Mouse (Mus musculus) frontal cortex, adult (tissue): Measurements from ENCODE around the gene Stab2.

Source experiments
- ATAC-seq: cut with Nextera tagmentation; 2 replicates; pipeline ENCODE4 v1.9.2; 2017; ENCODE audit warnings: mild to moderate bottlenecking, moderate library complexity, mixed read lengths; ENCODE audit not compliant: low TSS enrichment

The Stab2 gene

DNA sequence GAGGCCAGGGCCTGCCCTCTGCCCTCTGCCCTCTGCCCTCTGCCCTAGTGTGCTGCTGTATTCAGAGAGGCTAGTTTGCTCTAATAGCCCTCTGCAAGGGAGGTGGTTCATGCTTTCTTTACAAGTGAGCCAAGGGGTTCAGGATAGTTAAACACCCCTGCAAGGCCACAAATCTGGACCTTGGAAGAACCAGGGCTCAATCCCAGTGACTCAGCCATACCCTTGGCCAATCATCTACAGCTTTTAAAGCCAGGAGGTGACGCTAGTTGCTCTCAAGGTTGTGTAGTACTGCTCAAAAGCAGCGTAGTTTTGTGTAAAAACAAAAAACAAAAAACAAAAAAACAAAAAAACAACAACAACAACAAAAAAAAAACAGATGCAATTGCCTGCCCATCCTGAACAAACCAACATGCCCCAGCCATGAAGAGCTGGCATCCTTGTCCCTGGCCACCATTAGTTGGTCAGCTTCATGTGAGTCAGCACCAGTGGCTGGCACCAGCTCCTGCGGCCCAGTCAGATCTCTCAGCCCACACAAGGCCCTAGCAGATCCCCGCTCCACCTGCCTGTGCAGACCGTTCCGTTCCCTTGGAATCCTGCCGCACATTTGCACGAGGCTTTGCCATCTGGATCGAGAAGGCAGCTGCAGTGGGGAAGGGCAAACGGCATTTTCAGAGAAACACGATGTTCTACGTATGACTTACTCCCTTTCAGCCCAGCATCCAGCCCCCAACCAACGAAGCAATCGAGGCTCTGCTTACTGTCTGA, 117.5 kb downstream of the Stab2 start:
- ATAC-seq: peak; percentile 82

DNA sequence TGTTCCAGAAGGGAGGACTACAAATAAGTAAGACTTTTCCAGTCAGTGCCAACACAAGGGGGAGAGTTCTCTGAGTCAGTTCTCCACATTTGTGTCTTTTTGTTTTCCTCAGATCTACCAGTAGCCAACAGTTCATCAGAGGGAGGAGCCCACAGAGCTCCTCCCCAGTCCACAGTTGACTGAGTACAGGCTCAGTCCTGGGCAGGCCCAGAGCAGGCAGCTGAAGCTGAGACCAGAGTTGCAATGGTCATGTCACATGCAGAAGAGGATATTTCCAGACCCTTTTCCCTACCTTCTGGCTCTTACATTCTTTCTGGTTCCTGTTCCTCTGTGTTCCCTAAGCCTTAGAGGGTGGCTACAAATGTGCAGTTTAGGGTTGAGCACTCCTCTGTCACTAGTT, 118.4 kb downstream of the Stab2 start:
- 0 out of 2 replicates have a peak, but pooled peaks have one; percentile 1 for ATAC-seq

DNA sequence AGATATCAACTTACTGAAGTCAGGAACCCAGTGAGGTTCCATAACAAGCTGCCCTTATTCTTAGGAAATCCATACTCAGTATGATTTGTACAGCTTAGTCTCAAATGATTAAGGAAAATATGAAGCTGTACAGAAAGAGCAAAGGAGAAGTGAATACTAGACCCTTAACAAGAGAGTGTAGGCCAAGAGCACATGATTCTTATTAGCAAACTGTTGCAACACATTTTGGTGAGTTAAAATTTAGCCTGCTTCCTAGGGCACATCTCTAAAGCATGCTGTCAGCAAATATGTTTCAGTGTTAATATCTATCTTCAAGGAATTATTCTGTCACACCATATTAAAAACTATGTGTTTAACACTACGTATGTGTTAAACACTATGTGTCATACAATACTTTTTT, 121.4 kb downstream of the Stab2 start:
- ATAC-seq: no peak

DNA sequence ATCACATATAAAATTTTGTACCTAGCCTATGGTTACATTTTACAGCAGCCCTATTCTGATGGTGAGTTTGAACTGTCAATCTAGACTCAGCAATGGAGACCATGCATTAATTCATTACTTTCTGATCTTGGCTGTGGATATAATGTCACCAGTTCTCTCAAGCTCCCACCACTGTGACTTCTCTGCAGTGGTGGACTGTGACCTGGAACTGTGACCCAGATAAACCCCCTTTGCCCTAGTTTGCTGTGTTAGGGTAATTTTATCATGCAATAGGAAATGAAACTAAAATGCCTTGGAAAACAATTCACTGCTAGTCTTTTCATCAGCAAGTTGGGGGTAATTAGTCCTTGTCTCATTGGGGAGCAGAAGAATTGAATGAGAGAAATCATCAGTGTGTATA, 126.4 kb downstream of the Stab2 start:
- ATAC-seq: no peak

DNA sequence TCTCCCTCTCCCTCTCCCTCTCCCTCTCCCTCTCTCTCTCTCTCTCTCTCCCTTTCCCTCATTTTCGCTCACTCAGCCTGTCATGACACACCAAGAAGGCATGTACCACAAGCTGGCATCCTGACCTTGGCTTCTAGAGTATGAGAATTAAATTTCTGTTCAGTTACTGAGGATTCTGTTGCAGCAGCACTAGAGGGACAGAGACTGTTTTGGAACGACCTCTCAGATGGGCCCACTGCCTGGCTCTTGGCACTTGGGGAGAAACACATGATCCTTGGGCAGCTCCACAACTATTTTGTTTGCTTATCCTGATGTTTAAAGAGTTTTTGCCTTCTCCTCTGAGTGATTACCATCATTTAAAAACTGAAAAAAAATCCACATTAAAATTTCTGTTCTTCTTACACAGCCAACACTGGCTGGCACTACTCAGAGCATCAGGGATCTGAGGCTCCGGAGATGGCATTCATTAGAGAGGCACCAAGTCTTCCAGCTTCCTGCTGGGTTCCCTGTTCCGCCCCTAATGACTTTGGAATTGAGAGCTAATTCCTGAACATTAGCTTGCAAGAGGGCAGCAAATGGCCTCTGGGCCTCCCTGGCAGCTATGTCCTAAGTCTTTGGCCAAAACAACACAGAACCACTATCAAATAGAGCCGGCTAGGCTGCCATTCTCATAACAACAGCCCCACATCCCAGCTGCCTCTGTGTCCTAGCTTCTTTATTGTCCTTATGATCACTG, 127.6 kb downstream of the Stab2 start:
- ATAC-seq: peak; percentile 23; the same call in 1 of the 2 replicates

DNA sequence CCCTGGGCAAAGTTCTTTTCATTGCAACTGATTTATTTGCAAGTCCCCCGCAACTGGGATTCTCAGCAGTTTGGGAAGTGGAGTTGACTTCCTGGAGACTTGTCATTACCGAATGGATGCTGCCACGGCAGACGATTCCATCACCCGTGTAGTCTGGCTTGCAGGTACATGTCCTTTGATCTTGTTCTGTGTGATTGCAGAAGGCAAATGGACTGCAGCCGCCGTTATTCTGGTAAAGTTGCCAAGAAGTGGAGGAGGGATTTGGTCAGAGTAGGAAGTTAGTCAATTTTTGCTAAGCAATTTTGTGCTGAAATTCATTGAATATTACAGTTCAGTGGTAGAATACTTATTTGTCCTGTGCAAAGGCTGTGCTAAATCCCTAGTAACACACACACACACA, 129.1 kb downstream of the Stab2 start:
- ATAC-seq: no peak

DNA sequence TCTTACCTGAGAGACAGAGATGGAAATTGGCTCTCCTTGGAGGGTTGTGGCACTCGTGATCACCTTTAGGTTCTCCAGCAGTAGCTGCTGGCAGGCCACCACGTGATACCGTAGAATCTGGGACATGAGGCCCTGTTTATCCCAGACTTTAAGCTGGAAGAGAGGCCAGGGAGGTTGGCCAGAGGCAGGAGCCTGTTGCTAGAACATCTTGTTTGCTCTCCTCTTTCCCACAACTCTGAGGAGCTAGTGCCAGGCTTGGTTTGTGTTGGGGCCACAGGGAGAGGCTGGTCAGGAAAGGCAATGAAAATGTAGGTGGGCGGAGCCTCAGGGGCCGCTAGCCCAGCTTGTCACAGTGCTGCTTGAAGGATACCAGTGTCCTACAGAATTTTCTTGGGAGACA, 135.2 kb downstream of the Stab2 start:
- ATAC-seq: peak; percentile 74

DNA sequence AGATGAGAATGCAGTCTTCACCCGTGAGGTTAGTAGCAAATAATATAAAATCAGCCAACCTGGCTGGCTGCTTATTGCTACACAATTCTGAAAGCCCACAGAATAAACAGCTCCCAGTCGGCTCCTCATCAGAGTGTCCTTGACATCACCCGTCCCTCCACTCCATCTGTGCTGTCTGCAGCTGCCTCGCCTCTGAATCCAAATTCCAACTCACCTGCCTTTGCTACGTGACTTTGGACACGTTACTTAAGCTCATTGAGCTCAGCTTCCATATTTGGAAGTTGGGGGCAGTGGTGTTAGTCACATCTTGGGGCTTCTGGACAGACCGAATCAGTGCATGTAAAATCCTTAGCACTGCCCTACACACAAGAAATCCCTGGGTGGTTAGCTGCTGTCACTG, 135.7 kb downstream of the Stab2 start:
- peak; percentile 75 for ATAC-seq

DNA sequence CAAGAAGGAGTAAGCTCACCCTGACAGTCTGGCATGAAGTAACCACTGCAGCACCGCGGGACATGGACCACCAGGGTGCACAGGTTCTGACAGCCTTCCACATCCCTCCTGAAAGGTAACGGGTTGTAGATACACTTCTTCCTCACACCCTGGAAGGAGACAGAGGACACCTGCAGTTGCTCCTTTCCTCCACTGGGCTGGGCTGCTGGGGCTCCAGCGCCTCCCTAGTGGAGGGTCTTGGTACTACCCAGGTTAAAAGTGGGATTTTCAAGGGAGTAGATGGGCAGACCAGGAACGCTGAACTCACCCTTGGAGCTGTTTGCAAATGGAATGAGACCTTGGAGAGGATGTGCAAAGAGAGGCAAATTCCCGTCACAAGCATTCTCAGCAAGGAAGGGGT, 144.4 kb downstream of the Stab2 start:
- no peak for ATAC-seq

DNA sequence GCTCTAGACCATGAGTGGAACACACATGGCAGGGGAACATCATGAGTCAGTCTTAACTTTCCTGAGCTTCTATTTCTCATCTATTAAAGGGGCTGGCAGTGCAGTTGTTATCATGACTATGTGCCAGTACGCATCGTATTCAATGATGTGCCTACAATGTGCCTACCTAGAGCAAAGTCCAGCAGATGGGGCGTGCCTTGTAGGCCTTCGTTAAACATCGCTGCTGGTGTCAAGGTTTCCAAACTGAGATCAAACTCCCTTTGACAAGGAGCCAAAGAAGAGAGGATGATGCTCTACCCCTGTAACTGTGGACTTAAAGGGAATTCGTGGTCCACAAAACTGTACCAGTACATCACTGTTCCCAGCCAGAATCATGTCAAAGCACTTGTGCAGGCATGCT, 145.3 kb downstream of the Stab2 start:
- ATAC-seq: no peak

DNA sequence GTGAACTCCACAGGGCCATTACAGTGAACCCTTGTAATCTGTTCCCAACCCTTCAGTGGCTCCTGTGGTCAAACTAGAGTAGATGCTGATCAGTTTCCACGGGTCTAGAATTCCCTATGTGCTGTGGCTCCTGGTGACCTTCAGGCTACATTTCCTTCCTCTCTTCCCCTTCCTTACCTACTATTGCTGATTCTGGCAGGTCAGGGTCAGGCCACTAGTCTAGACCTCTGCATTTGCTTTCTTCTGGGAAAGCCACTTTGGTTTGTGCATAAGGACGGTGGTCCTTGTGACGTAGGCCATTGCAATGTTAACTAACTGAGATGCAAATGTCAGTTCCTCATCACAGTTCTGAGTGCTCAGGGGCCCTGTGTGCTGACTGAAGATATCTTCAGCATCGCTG, 147.4 kb downstream of the Stab2 start:
- ATAC-seq: no peak

DNA sequence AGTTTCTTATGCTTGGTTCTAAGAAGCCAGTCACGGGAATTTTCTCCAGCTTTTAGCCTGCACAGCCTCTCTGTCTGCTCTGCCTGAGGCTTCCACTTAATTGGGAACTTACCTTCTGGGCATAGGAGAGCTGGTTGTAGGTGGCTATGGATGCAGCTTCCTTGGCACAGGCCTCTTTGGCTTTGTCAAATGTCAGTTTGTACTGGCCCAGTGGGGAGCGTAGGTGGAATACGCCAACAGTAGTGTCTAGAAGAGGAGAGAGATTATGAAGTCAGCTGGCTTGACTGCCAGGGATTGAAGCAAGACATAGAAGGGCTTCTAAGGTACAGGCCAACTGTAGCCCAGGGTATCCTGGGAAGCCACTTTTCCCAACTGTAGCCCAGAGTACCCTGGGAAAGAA, 154.4 kb downstream of the Stab2 start:
- ATAC-seq: peak; percentile 66

DNA sequence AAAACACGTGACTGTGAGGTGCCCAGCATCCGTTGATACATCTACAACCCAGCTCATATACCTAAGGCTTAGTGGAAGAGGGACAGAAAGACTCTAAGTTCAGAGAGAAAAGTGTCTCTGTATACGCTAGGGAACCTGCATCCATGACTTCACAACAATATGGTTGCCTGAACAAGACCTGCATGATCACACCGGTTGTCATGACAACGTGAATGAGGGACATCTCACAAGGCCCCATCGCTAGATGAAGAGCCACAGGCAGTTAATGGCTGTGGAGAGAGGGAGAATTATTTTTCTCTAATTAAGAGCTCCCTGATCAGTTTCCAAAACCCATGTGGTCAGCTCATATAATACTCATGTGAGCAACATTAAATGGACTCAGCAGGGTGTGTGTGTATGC, 155.7 kb downstream of the Stab2 start:
- no peak for ATAC-seq

DNA sequence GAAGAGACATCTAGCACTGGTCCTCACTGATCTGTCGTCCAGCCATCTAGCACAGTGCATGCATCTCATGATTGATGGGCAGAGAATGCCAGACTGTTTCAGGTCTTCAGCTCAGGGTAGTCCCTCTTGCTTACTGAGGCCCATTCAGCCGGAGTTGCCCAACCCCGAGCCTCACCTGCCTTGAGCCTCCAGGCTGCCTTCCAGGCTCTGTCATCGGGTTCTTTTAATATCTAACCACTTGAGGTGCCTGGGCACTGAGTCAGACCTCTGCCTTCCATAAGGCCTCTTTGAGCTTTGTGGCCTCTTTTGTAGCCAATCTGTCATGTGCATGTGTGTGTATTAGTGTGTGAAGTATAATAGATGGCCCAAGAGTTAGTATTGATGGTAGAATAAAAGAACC, 158.3 kb downstream of the Stab2 start:
- no peak for ATAC-seq

DNA sequence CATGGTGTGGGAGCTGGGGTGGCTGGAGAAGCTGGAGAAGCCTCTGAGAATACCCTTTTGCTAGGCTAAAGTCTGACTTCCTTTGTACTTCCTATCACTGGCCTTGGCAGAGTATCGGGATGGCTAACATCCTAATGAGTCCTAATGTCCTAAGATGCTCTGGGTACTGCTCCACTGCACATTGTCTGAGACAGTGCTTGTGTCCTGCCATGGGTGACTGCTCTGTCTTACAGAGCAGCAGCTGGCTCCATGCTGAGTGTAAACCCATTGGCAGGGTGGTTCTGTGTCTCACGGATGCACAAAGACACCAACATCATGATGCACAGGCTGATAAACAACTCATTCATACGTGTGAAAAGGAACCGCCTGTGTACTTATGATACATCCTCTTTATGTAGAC, 158.7 kb downstream of the Stab2 start:
- no peak for ATAC-seq

DNA sequence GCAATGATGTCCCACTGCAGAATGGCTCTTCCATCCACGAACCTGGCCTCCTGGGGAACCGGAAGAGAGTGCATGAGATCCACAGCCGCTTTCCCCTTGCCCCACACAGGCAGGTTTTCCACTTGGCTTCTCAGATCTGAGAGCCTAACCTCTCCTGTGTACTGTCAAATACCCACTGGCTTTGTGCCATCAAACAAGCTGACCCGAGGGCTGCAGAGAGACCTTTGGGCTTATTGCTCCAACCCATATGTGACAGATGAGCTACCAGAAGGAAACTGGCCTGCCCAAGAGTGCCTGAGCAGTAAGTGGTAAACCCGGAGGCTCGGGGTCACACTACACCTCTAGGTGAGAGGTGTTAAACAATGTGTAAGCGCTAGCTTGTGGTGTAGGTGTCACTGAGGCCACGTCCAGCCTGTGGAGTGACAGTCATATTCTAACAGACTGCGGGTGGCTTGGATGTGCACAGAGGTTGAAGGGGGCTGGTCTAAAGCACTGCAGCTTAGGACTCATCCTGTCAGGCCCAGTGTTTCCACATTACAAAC, 160.8 kb downstream of the Stab2 start:
- ATAC-seq: no peak

DNA sequence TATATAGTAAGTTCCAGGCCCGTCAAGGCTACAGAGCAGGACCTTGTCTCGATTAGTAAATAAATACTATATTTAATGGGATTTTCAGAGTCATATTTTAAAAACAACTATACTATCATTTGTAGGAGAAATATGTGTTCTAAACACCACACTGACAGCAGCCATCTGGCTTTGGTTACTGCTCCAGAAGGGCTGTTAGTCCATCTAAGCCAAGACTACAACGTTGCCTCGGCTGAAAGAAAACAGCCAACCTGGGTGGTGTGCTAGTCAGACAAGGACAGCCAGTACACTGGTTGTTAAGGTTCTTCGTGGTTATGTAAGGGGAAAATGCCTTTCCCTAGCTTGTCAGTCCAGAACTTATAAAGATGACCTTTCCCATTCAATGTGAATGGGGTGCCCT, 165.2 kb downstream of the Stab2 start:
- ATAC-seq: peak; percentile 13; the same call in 1 of the 2 replicates

DNA sequence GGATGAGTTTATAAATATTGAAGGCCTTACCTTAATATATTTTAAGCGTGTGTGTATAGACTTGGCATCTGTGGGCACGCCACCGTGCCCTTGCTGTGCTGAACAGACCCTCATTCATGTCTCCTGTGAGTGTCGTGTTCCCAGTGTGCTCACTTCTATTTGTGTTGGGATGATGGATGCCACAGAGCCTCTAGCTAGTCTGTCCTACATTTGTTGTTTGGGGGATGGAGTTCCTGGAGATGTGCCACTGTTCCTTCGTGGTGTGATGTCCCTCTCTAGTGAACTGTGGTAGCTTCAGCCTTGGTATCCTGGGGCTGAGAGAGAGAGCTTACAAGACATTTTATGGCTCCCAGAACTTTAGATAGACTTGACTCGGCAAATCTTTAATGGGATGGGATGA, 169.0 kb downstream of the Stab2 start:
- no peak for ATAC-seq

DNA sequence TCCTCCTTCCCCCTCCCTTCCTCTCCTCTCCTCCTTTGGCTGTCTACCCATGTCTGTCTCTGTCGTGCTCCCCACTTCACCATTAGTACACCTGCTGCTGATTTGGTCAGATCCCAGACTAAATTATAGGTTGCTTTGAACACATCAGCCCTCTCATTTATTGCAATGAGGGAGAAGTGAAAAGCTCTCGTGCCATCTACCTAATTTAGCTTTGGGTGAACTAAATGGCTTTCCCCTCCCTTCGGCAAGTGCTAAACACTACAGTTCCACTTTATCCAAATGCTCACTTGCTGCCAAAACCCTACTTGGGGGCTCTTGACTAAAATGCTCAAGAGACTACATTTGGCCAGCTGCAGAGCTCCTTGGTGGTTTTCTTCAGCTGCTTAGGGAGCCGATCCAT, 171.0 kb downstream of the Stab2 start:
- no peak for ATAC-seq

DNA sequence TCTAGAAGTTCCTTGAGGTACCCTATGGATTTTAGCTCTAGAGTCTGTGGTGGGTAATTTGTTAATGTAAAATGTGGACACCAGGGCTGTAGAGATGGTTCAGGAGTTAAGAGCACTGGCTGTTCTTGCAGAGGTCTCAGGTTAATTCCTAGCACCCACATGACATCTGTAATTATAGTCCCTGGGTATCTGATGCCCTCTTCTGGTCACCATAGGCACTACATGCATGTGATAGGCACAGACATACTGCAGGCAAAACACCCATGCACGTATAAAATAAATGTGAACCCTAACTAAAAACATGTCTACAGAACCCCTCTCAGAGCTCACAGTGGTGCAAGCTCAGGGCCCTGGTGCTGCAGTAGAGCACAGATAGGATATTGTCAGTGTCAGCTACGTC, 178.3 kb downstream of the Stab2 start:
- ATAC-seq: no peak

DNA sequence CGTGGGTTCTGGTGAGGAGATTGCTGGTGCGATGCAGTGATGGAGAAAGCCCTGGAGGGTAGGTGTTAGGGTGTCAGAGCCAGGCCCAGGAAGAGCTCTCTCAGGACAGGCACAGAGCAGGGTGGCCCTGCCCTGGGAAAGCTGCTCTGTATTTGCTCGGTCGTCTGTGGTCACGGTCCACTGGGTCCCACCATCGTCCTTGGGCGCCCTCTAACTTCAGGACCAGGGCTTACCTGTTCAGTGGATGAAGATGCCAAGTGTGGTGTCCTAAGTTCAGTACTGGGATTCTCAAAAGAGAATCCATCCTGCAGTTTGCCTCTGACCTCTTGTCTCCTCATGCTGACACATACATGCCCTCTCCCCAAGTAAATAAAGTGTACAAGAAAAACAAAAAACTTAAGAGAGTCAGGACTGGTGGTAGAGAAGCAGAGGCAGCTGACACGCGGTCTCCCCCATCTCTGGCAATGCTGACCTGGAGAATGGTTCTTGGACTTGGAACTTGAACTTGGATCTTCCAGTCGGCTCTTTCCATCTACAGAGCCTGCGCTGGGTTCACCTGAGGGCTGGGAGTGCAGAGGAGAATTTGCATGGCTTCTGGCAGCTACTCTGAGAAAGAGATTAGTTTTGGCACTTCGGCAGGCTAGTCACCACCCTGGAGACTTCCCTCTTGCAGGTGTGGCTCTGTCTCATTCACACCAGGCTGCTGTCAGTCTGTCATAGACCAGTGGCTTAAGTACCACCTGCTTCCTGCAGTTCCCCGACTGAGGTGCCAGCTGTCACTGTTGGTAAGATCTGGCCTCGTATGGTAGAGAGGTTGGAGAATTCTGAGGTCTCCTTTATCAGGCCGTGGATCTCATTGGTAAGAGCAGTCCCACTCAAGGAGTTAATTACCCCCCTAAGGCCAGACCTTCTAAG, 179.3 kb downstream of the Stab2 start:
- no peak for ATAC-seq

DNA sequence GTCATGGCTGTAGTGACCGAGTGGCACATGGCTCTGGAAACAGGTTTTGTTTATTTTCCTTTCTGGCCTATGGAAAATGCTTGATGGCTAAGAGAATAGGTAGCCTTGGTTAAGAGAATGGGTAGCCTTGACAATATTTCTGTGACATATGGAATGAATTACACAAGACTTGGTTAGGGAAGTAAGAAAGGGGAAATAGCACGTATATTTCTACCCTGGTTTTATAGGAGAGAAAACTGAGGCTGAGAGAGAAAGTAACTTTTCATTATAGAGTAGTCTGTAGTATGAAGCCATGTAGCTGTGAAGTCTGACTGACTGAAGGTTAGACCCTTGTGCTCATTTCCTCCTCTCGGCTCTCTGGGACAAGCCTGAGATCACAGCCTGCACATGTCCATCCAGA, 180.9 kb downstream of the Stab2 start:
- ATAC-seq: no peak
